Mouse (Mus musculus): Measurements from ENCODE around the gene Ubqln1.

The Ubqln1 gene

DNA sequence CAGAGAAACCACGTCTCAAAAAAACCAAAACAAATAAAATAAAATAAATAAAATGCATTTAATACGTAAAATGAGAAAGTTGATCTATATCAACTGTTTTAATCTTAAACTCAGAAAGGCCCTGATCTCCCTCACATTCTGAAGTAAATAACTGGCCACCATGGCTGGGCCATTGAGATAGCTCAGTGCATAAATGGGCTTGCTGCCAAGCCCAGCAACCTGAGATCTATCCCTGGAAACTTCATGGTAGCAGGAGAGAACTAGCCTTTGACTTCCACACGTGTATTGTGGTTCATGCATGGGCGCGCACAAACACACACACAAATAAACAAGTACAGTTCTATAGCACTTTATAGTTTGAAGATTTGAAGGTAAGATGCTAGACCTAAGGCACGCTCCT lies 14.1 kb downstream of the Ubqln1 start:
- no peak for DNase-seq (ENCODE audit: low spot score in 2 of 2)

DNA sequence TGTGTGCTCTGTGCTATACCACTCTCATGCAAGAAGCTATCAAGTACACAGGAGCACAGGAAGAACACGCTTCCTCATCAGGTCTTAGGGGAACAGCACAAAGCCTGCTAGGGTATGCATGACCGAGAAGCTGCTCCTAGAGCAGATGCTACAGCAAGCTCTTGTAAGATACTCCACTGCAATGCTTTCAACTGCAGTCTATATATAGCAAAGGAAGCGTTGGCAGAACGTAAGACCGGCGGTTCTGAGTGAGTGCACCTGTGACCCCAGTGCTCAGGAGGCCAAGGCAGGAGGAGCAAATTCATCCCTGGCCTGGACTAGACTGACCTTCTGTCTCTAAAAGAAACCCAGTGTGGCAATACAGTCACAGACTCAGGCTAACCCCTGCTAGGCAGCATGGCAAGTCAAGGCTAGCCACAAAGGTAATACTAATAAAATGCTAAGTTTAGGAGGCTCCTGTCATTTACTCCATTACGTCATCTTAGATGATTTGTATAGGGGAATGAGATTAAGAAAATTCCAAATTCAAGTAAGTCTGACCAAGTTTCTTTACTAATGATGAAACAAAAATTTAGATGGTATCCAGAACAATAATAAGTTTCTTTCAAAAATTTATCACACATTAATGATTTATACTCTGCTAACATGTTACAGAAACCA lies 17.3 kb downstream of the Ubqln1 start:
- DNase-seq (ENCODE audit: low spot score in 2 of 2): no peak

DNA sequence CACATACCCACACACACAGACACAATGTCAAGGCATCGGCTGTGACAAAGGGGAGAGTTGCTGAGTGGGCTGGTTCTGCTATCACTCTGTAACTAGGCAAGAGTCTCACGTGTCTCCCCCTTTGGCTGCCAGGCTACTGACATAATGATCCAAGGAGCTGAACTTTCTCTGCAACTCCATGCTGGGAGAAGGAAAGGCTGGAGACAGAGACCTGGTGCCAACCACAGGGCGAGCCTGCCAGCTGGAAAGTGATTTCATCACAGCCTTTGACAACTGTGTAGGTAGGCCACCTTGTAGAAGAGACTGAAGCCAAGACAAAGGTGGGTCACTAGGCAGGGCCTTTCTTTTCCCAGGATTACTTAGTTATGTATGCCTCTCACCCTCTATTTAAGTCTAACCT lies 18.2 kb downstream of the Ubqln1 start:
- DNase-seq (ENCODE audit: low spot score in 2 of 2): no peak

DNA sequence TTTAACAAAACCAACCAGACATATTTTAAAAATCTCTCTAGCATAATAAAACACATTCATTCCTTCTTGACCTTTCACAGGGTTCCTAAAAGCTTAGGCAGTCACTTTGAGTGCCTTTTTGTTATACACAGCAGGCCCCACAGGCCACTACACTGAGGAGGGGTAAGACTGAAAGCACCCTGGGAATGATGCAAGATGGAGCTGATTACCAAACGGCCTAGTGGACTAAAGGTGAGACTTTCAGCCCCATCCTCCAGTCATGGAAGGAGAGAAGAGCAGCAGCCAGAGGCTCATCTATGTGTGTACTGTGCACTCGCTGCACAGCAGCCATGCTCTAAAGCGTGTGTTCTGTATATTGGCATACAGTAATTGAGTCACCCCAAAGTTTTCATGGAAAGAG lies 20.5 kb downstream of the Ubqln1 start:
- no peak for DNase-seq (ENCODE audit: low spot score in 2 of 2)

DNA sequence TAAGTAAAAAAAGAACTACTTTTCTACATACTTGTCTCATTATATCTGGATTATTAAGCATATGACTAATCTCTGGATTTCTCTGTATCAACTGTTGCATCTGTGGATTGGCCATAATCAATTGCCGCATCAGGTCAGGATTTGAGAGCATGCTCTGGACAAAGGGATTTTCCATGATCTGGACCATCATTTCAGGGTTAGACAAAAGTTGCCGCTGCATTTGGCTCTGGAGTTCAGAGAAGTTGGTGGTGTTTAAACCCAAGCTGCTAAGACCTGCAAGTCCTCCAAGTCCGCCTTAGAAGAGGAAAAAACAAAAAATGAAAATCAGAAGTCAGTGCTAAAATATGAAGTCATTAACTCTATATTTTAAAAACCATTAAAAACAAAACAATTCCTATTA lies 22.2 kb downstream of the Ubqln1 start:
- no peak for DNase-seq (ENCODE audit: low spot score in 2 of 2)

DNA sequence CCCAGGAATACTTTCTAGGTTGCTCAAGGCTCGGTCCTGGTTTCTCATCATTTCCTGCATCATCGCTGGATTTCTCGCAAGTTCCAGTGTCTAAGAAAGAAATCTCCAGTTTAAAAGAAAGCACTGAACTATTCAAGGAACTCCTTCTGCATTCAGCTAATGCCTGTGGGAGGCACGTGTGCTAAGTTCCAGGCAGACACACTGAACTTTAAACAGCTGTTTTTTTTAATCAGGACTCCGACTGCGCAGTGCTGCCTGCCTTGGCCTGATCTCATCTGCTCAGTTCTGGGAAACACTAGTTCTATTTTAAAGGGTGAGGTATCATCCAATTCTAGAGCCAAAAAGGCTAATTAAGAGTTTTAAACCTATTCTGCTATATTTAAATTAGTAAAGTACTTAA lies 23.3 kb downstream of the Ubqln1 start:
- DNase-seq (ENCODE audit: low spot score in 2 of 2): no peak

DNA sequence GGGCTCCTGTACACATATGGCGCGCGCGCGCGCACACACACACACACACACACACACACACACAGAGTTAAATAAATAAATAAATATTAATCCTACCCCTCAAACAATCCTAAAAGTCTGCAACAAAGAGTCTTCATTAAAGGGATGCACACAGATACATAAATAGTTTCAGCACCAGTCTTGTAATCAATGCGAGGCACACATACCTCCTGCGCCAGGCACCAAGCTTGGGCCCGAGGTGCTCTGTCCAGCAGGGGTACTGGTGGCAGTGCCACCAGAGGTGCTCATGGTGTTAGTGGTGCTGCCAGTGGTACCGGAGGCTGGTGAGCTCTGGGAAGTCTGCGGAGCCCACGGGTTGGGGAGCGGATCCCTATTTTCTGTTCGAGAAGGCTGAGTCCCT lies 23.9 kb downstream of the Ubqln1 start:
- DNase-seq (ENCODE audit: low spot score in 2 of 2): no peak

DNA sequence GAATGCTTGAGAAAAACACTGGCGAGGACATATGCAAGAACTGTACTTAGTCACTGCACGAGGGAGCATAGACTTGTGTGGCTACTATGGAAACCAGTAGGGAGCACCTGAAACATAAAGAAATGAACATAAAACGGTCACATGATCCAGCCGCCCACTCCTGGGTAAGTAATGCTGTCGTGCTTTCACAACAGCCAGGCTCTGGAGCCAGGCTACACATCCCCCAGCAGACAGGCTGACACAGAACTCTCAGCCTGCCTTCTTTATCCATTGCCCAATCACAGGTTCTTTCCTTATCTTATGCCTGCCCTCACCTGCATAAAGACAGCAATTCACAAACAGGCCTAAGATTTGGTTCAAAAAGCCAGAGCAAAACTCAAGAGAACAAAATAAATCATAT lies 26.0 kb downstream of the Ubqln1 start:
- no peak for DNase-seq (ENCODE audit: low spot score in 2 of 2)

DNA sequence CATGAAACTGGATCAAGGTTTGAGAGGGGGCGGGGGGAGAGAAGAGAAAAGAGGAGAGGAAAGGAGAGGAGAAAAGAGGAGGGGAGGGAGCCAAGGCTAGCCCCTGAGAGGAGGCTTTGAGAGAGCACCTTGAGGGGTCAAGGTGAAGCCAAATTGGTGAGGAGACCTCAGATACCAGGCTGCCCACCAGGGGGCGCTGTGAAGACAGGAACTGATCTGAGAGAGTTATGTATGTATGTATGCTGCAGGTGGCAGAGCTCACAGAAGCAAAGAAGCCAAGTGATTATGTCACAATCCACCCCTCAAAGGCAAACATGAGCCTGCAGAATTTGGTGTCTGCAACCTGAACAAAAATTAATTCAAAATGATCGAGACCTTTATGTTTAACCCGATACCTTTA lies 27.0 kb downstream of the Ubqln1 start:
- peak; percentile 69 to 86 for DNase-seq (ENCODE audit: low spot score in 2 of 2)

DNA sequence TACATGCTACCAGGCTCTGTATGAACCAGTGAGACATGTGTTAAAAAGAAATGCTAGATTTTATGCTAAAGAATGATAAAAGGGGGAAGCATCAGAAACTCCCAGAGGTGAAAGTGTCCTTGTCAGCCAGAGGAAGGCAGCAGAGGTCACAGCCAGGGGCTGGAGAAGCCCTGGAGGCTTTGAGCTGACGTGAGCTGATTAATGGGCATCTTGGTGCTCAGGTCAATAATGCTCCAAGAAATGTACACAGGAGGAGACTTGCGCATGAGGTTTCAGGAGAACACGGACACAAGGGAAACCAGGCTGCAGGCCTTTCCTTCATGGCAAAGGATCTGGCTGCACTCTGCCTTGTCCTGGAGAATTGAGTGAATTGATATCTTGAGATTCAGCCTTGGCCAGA lies 27.7 kb downstream of the Ubqln1 start:
- DNase-seq (ENCODE audit: low spot score in 2 of 2): no peak

DNA sequence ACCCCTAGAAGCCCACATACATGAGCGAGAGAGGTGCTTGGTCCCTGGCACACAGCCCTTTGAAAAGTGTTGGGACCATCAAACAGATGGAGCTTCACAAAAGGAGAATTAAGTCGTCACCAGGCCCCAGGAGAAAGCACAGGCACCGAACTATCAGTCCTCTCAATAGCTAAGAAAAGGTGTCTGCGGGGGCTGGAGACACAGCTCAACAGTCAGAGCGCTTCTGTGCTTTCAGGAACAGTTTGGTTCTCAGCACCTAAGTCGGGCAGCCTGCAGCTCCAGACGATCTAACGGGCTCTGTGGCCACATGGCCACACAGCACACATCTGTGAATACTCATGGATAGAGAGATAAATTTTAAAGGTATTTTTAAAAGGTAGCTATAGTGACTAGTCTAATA lies 29.2 kb downstream of the Ubqln1 start:
- no peak for DNase-seq (ENCODE audit: low spot score in 2 of 2)

DNA sequence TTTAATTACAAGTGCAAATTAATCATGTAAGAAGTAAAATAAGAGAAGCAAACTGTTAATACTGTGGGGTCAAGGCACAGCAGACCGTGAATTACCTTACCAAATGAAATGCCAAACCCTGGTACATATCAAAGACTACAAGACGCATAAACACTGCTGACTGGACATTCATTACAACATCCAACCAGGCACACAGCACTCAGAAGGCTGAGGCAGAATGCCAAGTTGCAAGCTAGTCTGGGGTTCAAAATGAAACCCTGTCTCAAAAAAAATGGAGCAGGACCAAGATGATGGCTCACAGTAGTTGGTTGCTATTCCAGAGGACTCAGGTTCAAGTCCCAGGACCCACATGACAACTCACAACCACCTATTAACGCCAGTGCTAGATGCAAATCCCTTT lies 31.3 kb downstream of the Ubqln1 start:
- DNase-seq (ENCODE audit: low spot score in 2 of 2): no peak

DNA sequence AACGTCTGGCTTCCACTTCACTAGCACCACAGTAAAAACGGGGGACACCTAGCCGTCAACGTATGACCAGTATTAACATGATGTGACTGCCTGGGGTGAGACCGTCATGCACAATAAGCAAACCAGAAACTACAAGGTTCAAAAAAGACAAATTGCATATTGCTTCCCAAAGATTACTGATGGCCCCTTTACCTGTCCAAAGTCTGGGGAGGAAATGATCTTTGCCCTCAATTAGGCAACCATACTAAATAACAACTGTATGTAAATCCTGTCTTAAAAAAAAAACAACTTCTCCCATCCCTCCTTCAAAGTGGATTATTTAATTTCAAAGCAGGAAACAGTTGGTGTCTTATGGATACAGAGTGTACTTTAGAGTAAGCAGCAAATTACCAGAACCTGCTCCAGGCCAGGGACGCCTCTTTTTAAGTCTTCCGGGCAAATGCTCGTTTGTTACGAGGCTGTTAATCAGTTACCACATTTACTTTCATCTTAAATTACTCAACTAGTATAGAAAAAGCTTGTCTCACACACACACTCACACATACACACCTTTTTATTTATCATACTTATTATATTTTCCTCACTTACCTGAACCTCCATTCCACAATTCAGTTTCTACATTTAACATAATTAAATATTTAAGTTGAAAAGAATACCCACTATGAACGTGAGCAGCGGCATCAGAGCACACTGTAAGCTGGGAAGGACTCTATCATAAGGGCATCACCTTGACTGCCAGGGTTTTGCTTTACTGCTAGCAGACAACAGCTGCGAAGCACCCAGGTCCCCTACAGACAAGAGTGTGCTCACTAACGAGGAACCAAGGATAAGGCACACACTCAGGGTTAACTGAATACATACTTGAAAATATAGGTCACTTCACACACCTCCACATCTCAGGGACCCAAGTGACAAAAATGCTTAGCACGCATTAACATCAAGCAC lies 33.6 kb downstream of the Ubqln1 start:
- no peak for DNase-seq (ENCODE audit: low spot score in 2 of 2)

DNA sequence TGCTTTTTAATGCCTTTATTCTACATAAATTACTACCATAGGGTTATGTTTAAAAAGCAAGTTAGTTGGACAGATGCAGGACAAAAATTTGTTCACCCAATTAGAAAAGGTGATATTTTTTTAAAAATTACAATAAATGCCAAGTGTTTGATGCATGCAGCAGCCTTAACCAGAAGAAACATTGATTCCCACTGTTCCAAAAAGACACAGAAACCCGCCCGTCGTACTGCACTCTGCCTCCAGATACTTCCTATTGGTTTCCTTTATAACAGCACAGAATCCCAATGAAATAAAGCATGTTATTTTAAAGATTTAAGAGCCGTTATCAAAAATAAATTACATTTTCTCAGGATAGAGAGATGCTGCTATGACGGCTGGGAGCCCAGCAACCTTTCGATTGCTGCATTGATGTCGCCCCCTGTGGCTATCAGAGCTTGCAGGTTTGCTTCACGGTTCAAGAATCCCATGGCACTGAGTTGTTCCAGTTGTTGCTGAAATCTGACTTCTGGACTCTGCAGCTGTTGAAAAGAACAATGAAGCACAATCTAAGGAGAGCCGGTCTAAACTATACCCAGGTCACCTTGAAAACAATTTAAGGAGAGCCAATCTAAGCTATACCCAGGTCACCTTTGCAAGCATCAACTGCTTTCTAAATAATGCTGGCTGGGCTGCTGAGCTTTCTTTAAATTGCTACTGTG lies 37.8 kb downstream of the Ubqln1 start:
- peak; percentile 100 for DNase-seq (ENCODE audit: low spot score in 2 of 2)

DNA sequence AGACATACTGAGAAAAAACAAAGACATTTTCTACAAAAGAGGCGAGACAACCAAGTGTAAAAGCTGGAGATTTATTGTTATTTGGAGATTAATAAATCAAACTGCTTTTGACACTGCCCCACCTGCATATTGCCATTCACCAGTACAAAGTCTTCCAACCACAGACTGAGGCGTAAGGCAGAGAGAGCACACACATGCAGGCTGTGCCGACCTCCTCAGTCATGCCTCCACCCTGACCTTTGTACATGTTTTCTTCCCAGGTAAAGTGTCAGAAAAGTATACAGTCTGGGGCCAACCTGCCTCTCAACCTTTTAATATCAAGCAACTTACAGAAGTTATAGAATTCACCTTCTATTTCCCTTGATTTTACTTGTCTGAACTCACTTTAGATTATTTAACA lies 39.3 kb downstream of the Ubqln1 start:
- no peak for DNase-seq (ENCODE audit: low spot score in 2 of 2)

DNA sequence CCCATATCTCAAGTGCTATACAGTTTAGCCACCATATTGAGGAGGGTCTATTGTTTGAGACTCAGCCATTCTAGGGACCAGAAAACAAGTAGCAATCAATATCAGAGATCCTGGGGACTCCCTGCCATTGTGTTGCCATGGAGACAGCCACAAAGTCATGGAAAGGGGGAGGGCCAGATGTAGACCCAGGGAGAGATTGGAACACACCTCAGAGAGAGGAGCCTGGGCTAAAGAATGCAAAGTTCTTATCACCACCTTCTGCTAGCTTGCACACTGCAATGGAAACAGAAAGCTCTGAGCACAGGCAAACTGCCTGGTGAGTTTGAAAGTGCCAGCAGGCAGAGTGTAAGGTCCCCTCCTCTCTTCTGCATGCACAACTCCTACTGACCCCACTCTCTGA lies 47.3 kb downstream of the Ubqln1 start:
- no peak for DNase-seq (ENCODE audit: low spot score in 2 of 2)

DNA sequence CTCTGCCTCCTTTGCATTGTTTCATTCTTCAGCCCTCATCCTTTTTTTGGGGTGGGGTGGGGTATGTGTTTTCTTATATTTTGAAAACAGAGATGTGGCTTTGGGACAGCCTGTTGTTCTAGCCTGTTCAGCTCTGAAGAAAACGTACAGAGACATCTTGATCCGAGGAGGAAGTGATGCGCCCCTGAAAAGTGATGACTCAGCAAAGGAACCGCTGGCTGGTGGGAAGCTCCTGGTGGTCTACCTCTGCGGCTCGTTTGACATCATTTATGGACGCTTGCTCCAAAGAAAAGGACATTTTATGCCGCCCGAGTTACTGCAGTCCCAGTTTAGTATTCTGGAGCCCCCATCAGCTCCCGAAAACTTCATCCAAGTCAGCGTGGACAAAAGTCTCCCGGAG lies 52.1 kb downstream of the Ubqln1 start:
- no peak for DNase-seq (ENCODE audit: low spot score in 2 of 2)

DNA sequence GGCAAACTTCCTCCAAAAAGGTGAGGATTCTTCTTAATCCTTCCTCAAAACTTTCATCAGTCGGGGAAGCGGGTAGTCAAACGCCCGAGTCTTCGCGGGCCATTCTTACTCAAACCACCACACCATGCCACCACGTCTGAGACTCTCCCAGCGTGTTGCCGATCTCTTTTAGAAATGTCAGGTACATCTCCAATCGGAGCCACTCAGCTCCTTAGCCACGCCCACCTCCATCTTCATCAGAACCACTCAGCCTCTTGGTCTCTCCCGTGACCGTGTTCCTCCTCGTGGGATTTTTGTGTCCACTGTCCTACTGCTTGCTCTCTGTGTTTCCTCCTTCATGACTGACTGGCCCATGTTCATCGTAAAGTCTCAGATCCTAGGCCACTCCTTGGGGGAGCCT lies 54.7 kb downstream of the Ubqln1 start:
- no peak for DNase-seq (ENCODE audit: low spot score in 2 of 2)

DNA sequence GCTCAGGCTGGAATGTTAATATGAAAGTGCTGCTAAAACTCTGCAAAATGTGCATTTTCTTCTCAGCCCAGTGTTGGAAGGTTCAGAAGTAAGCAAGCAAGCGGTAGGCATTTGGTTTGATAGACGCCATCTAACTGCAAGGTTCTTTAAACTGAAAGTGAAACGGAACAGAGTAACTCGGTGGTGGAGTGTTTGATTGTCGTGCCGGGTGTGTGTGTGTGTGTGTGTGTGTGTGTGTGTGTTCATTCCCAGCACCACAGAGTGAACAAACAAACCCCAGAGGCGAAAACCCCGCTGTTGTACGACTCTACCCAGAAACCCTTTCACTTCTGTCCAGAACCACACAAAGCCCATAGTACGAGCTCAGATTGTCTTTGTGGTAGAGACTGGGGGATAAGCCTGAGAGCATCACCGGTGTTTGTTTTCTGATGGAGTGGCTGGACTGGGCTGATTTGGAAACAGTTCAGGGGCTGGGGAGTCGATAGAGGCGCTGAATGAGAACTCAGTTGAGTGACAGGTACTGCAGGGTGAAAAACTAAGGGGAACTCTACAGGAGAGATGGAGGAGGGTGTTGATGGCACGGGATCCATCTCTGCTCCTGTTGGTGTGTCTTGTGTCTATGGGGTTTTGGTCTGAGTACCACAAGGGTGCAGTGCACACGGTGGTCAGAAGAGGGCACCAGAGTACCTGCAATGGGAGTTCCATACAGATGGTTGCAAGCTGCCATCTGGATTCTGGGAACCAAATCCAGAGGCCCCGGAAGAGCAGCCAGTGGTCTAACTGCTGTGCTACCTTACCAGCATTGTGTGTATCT lies 57.1 kb downstream of the Ubqln1 start:
- DNase-seq (ENCODE audit: low spot score in 2 of 2): peak; percentile 66 to 78

DNA sequence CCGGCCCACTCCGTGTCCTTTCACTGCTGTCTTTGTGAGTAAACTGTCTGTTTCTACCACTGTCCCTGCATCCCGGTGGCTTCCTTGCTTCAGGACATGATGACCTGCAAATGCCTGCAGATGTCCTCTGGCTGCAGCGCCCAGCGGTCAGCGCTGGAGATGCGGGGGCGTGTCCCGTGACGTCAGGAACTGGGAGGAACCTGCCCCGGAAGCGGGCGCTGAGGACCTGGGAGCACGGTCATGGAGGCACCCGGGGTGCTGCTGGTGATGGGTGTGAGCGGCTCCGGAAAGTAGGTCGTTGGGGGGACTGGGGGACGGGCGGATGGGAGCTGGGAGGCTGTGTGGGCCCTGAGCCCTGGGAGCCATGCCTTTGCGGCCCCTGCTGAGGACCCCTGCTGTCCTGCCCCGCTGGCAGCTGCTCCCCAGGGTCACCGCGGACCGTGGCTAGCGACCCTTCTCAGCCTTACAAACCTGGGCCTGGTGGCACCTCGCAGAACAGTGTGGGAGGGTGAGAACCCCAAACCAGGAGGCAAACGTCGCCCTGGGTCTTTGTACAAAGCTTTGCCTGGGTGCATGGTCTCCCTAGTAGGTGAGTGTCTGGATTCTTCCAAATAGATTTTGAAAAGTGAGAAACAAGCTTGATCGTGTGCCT lies 57.9 kb downstream of the Ubqln1 start, which contains the start of gene Idnk:
Gene Idnk, plus strand, starts transcription at position 203 of the 652 bp plus-strand sequence.
- peak; percentile 82 to 86 for DNase-seq (ENCODE audit: low spot score in 2 of 2)

DNA sequence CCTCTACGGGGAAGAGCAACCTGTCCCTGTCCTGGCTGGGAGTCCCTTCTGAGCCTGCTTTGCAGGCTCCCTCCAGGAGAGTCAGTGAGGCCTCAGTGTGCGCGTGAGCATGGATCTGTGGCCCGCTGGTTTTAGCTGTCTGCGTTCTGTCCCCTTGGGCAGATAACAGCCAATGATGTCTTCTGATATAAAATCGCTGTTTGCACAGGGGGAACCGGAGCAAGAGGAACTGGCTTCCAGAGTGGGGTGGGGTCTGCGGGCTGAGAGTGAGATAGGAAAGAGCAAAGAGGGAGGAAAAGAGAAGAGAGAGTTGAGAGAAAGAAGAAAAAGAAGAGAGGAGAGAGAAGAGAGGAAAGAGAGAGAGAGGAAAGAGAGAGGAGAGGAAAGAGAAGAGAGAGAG lies 58.4 kb downstream of the Ubqln1 start:
- DNase-seq (ENCODE audit: low spot score in 2 of 2): no peak
